8 mouse cellular contexts compared by ENCODE assay signal in the genomic region with DNA sequence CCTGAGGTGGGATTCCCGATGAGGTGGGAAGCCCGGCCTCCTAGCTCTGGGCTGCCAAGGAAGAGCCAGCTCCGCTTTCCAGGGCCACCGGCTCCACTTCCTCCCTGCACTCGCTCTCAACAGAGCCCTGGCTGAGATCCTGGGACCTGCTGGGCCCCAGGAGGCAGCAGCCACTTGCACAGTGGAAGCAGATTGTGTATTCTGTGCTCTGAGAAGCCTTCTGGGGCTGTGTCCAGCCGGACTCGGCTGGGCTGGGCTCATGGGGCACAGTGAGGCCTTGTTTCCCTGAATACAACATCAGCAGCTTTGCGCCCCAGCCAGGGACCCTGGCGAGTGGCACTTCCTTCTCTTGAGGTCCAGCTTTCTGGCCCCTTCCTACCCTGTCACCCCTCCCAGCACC. TPM values are rescaled to one million over a fixed set of nuclear protein-coding genes. Genes with fewer than 3 reads are reported as not detected.
DNase-seq lines count a peak whose midpoint lies in the region; ATAC-seq lines count a peak whose summit lies in the region.

No protein-coding gene starts in this region.

- H3K27ac ChIP-seq in hindbrain, embryonic 14.5 days: peak overlapping the region; percentile 38
- peak overlapping the region; percentile 75 for H3K27ac ChIP-seq in lung, embryonic 16.5 days (ENCODE audit: low read length)

- no peaks in the 10 kb centered on the region for H3K9me3 ChIP-seq in hindbrain, embryonic 14.5 days (ENCODE audit: control insufficient read depth, low read length)
- no peaks in the 10 kb centered on the region for H3K9me3 ChIP-seq in lung, embryonic 16.5 days (ENCODE audit: control insufficient read depth, low read length)

- 44% methylated on average over 9 of the region's 9 CpGs for WGBS in hindbrain, embryonic 14.5 days
- WGBS in lung, embryonic 16.5 days: 34% methylated on average over 9 of the region's 9 CpGs

- 0 out of 2 replicates have a peak overlapping the region, but pooled peaks have one; percentile 76 for H3K9ac ChIP-seq in hindbrain, embryonic 14.5 days
- H3K9ac ChIP-seq in lung, embryonic 16.5 days (ENCODE audit: low read length): peak overlapping the region; percentile 51

- ATAC-seq in hindbrain, embryonic 14.5 days (ENCODE audit: low FRiP score): no peak
- no peak for ATAC-seq in lung, embryonic 16.5 days (ENCODE audit: low read depth)
- no peak for ATAC-seq in inflammation-experienced regulatory T-cells, adult 6 months

- no peaks in the 10 kb centered on the region for H3K36me3 ChIP-seq in hindbrain, embryonic 14.5 days (replicated peaks; ENCODE audit: control insufficient read depth, insufficient read depth)
- no peaks in the 10 kb centered on the region for H3K36me3 ChIP-seq in lung, embryonic 16.5 days (ENCODE audit: control insufficient read depth, insufficient read depth, low read length)

- H3K4me2 ChIP-seq in hindbrain, embryonic 14.5 days (replicated peaks): peak overlapping the region; percentile 81
- H3K4me2 ChIP-seq in lung, embryonic 16.5 days (ENCODE audit: low read depth, low read length): peak overlapping the region; percentile 66

- peaks cover 61% of the 10 kb centered on the region for H3K4me1 ChIP-seq in hindbrain, embryonic 14.5 days (replicated peaks; ENCODE audit: control insufficient read depth, insufficient read depth, low read length)
- peaks cover 56% of the 10 kb centered on the region for H3K4me1 ChIP-seq in lung, embryonic 16.5 days (replicated peaks; ENCODE audit: control insufficient read depth, insufficient read depth, low read length)

- intact Hi-C loops in left cerebral cortex, postnatal 14 days (cut with DNase I): loop anchor here (5.0 kb wide), 1 partner anchor 85 kb away; no protein-coding TSS in a partner anchor

- peak overlapping the region; percentile 76; the same call in 1 of the 2 replicates for H3K4me3 ChIP-seq in hindbrain, embryonic 14.5 days (replicated peaks; ENCODE audit: low read length)
- peak overlapping the region; percentile 77 for H3K4me3 ChIP-seq in lung, embryonic 16.5 days (ENCODE audit: low read length)

- no peaks in the 10 kb centered on the region for H3K27me3 ChIP-seq in hindbrain, embryonic 14.5 days (ENCODE audit: control insufficient read depth, insufficient read depth, low read length)
- no peaks in the 10 kb centered on the region for H3K27me3 ChIP-seq in lung, embryonic 16.5 days (ENCODE audit: control insufficient read depth, insufficient read depth, low read depth, low read length)

- peak; percentile 65 to 69 for DNase-seq in left cerebral cortex, postnatal 14 days (ENCODE audit: low spot score in 2 of 2)
- DNase-seq in left cerebral cortex, adult 11 months (ENCODE audit: low spot score): no peak
- peak; percentile 72 to 79 for DNase-seq in cerebellum, postnatal 25 days
- DNase-seq in hindbrain, embryonic 14.5 days (ENCODE audit: low spot score): peak; percentile 49
- DNase-seq in spleen, adult 18-20 months: no peak
- DNase-seq in adrenal gland, postnatal 4 days (ENCODE audit: low spot score in 2 of 2): no peak

RNA-seq across cellular contexts. Expression of gene Efhd2, which starts 2.8 kb away (rescaled TPM):
- total RNA-seq in left cerebral cortex, postnatal 14 days (2021): 100 to 1,000 TPM; 103 to 119 TPM
- 44.7 and 46.7 TPM in 2 replicates for polyA plus RNA-seq in hindbrain, embryonic 14.5 days (2014; fragmentation: Nextera tagmentation; extraction: Ambion mirVana)
- polyA plus RNA-seq in lung, embryonic 16.5 days (2015; fragmentation: Nextera tagmentation; extraction: Ambion mirVana): 97.5 and 98.0 TPM in 2 replicates
- polyA plus RNA-seq in inflammation-experienced regulatory T-cells, adult 6 months (2017; shearing (Covaris generic)): 10 to 100 TPM; 26.9 to 64.6 (median 28.4) TPM
- total RNA-seq in adrenal gland, postnatal 4 days (2021): 10 to 100 TPM; 36.3 to 37.1 TPM

RNA-seq across cellular contexts. Expression of gene Ctrc, which starts 25.8 kb away (rescaled TPM):
- total RNA-seq in left cerebral cortex, postnatal 14 days (2021): not detected
- not detected in 2 replicates for polyA plus RNA-seq in hindbrain, embryonic 14.5 days (2014; fragmentation: Nextera tagmentation; extraction: Ambion mirVana)
- polyA plus RNA-seq in lung, embryonic 16.5 days (2015; fragmentation: Nextera tagmentation; extraction: Ambion mirVana): not detected in 2 replicates
- not detected for polyA plus RNA-seq in inflammation-experienced regulatory T-cells, adult 6 months (2017; shearing (Covaris generic))
- total RNA-seq in adrenal gland, postnatal 4 days (2021): 10 to 100 TPM in 1 of 2 experiments, not detected in 1; 54.8 TPM

RNA-seq across cellular contexts. Expression of gene Cela2a, which starts 45.9 kb away (rescaled TPM):
- total RNA-seq in left cerebral cortex, postnatal 14 days (2021): not detected
- not detected in 2 replicates for polyA plus RNA-seq in hindbrain, embryonic 14.5 days (2014; fragmentation: Nextera tagmentation; extraction: Ambion mirVana)
- polyA plus RNA-seq in lung, embryonic 16.5 days (2015; fragmentation: Nextera tagmentation; extraction: Ambion mirVana): not detected in 2 replicates
- not detected for polyA plus RNA-seq in inflammation-experienced regulatory T-cells, adult 6 months (2017; shearing (Covaris generic))
- total RNA-seq in adrenal gland, postnatal 4 days (2021): 1,000 to 10,000 TPM in 1 of 2 experiments, under 1 TPM in 1; 0.56 to 1,571 TPM

Comparison
In these comparisons a context has a peak if more than half of its experiments do, and no peak if none do; other contexts are left out.
1. DNase-seq: peak in left cerebral cortex, postnatal 14 days (2 of 2), cerebellum, postnatal 25 days (2 of 2) and hindbrain, embryonic 14.5 days (single experiment); none in left cerebral cortex, adult 11 months (single experiment), spleen, adult 18-20 months (0 of 2) and adrenal gland, postnatal 4 days (0 of 2).